Mouse (Mus musculus): ENCODE results near the gene P2ry2. TPM values are rescaled to one million over a fixed set of nuclear protein-coding genes. Genes with fewer than 3 reads are reported as not detected.
A peak's percentile ranks its signal among the peaks of the same experiment; 100 is the strongest.

P2ry2 gene
- polyA plus RNA-seq, 1 experiment from 2014 or later = 0.11 TPM

GRCm38 (mm10) chr7:100972875-100973274 is 39.8 kb downstream of the P2ry2 start:
- H3K27ac ChIP-seq = no peak overlapping the region
- no peaks in the 10 kb centered on the region for H3K36me3 ChIP-seq
- peaks cover 36% of the 10 kb centered on the region for H3K27me3 ChIP-seq
- H3K4me2 ChIP-seq (replicated peaks) = no peak overlapping the region
- H3K9me3 ChIP-seq = no peaks in the 10 kb centered on the region
- peaks cover 9% of the 10 kb centered on the region; the same call in 1 of the 2 replicates for H3K4me1 ChIP-seq (replicated peaks)
- 57% methylated on average over 3 of the region's 3 CpGs for WGBS
- ATAC-seq = no peak
- H3K4me3 ChIP-seq (replicated peaks) = no peak overlapping the region
- H3K9ac ChIP-seq (replicated peaks) = no peak overlapping the region; the same call in 1 of the 2 replicates

GRCm38 (mm10) chr7:100968874-100969659 is 43.6 kb downstream of the P2ry2 start:
- Histone ChIP-seq H3K4me1 (replicated peaks) (0 out of 2 replicates have a peak, but pooled peaks cover 2% of the 10 kb centered on the region), H3K9ac (replicated peaks) (no peak overlapping the region), H3K9me3 (no peaks in the 10 kb centered on the region), H3K27ac (no peak overlapping the region), H3K27me3 (peaks cover 19% of the 10 kb centered on the region), H3K4me3 (replicated peaks) (no peak overlapping the region), H3K4me2 (replicated peaks) (no peak overlapping the region), H3K36me3 (no peaks in the 10 kb centered on the region)
- no peak for ATAC-seq
- WGBS = 79% methylated on average over 10 of the region's 10 CpGs

GRCm38 (mm10) chr7:100968376-100968775 is 44.3 kb downstream of the P2ry2 start:
- Histone ChIP-seq H3K4me3 (replicated peaks) (no peak overlapping the region), H3K36me3 (no peaks in the 10 kb centered on the region), H3K4me2 (replicated peaks) (no peak overlapping the region), H3K27me3 (peaks cover 12% of the 10 kb centered on the region), H3K9me3 (no peaks in the 10 kb centered on the region), H3K4me1 (replicated peaks) (no peaks in the 10 kb centered on the region; the same call in 1 of the 2 replicates), H3K9ac (replicated peaks) (no peak overlapping the region), H3K27ac (no peak overlapping the region)
- no peak for ATAC-seq
- WGBS = 66% methylated on average over 6 of the region's 6 CpGs

GRCm38 (mm10) chr7:100967850-100968249 is 44.8 kb downstream of the P2ry2 start:
- Histone ChIP-seq H3K4me2 (replicated peaks) (no peak overlapping the region), H3K27ac (no peak overlapping the region), H3K4me1 (replicated peaks) (no peaks in the 10 kb centered on the region; the same call in 1 of the 2 replicates), H3K9me3 (no peaks in the 10 kb centered on the region), H3K36me3 (no peaks in the 10 kb centered on the region), H3K27me3 (peaks cover 7% of the 10 kb centered on the region), H3K9ac (replicated peaks) (no peak overlapping the region), H3K4me3 (replicated peaks) (no peak overlapping the region)
- ATAC-seq = no peak
- 87% methylated on average over 9 of the region's 9 CpGs for WGBS

GRCm38 (mm10) chr7:100966014-100966413 is 46.7 kb downstream of the P2ry2 start:
- H3K4me3 ChIP-seq (replicated peaks) = no peak overlapping the region
- H3K27me3 ChIP-seq = no peaks in the 10 kb centered on the region
- WGBS = 70% methylated on average over 7 of the region's 7 CpGs
- H3K4me1 ChIP-seq (replicated peaks) = no peaks in the 10 kb centered on the region; the same call in 1 of the 2 replicates
- ATAC-seq = no peak
- H3K36me3 ChIP-seq = no peaks in the 10 kb centered on the region
- no peaks in the 10 kb centered on the region for H3K9me3 ChIP-seq
- no peak overlapping the region for H3K9ac ChIP-seq (replicated peaks)
- H3K4me2 ChIP-seq (replicated peaks) = no peak overlapping the region
- H3K27ac ChIP-seq = no peak overlapping the region

GRCm38 (mm10) chr7:100965079-100965478 is 47.6 kb downstream of the P2ry2 start:
- no peak overlapping the region for H3K4me2 ChIP-seq (replicated peaks)
- no peak overlapping the region for H3K27ac ChIP-seq
- no peaks in the 10 kb centered on the region for H3K9me3 ChIP-seq
- WGBS = 15% methylated on average over 4 of the region's 4 CpGs
- no peaks in the 10 kb centered on the region for H3K27me3 ChIP-seq
- H3K4me3 ChIP-seq (replicated peaks) = no peak overlapping the region
- H3K9ac ChIP-seq (replicated peaks) = no peak overlapping the region
- ATAC-seq = peak; percentile 49; the same call in 1 of the 2 replicates
- no peaks in the 10 kb centered on the region for H3K36me3 ChIP-seq
- H3K4me1 ChIP-seq (replicated peaks) = no peaks in the 10 kb centered on the region; the same call in 1 of the 2 replicates

GRCm38 (mm10) chr7:100964242-100964641 is 48.4 kb downstream of the P2ry2 start:
- H3K27me3 ChIP-seq = no peaks in the 10 kb centered on the region
- 79% methylated on average over 6 of the region's 6 CpGs for WGBS
- H3K27ac ChIP-seq = no peak overlapping the region

GRCm38 (mm10) chr7:100963381-100963780 is 49.3 kb downstream of the P2ry2 start:
- Histone ChIP-seq H3K36me3 (no peaks in the 10 kb centered on the region), H3K4me1 (replicated peaks) (no peaks in the 10 kb centered on the region; the same call in 1 of the 2 replicates), H3K27me3 (no peaks in the 10 kb centered on the region), H3K27ac (peak overlapping the region; percentile 39; the same call in 1 of the 2 replicates), H3K4me3 (replicated peaks) (no peak overlapping the region), H3K9ac (replicated peaks) (0 out of 2 replicates have a peak overlapping the region, but pooled peaks have one; percentile 1), H3K9me3 (no peaks in the 10 kb centered on the region), H3K4me2 (replicated peaks) (no peak overlapping the region)
- ATAC-seq = no peak
- WGBS = 57% methylated on average over 8 of the region's 8 CpGs

More at GRCm38 (mm10) chr7:100964242-100964641, 48.4 kb downstream of the P2ry2 start:
- Histone ChIP-seq H3K9ac (replicated peaks) (no peak overlapping the region), H3K4me1 (replicated peaks) (no peaks in the 10 kb centered on the region; the same call in 1 of the 2 replicates), H3K4me2 (replicated peaks) (no peak overlapping the region), H3K36me3 (no peaks in the 10 kb centered on the region), H3K9me3 (no peaks in the 10 kb centered on the region), H3K4me3 (replicated peaks) (no peak overlapping the region)
- 0 out of 2 replicates have a peak, but pooled peaks have one; percentile 27 for ATAC-seq

GRCm38 (mm10) chr7:100961146-100961545 is 51.5 kb downstream of the P2ry2 start:
- Histone ChIP-seq H3K9ac (replicated peaks) (no peak overlapping the region), H3K27me3 (no peaks in the 10 kb centered on the region), H3K4me3 (replicated peaks) (no peak overlapping the region), H3K9me3 (no peaks in the 10 kb centered on the region), H3K27ac (no peak overlapping the region), H3K36me3 (no peaks in the 10 kb centered on the region), H3K4me1 (replicated peaks) (no peaks in the 10 kb centered on the region; the same call in 1 of the 2 replicates), H3K4me2 (replicated peaks) (no peak overlapping the region)
- 80% methylated on average over 7 of the region's 7 CpGs for WGBS
- no peak for ATAC-seq

- Histone ChIP-seq H3K27ac (no peak overlapping the region), H3K9ac (replicated peaks) (no peak overlapping the region), H3K4me2 (replicated peaks) (no peak overlapping the region), H3K9me3 (no peaks in the 10 kb centered on the region), H3K4me1 (replicated peaks) (no peaks in the 10 kb centered on the region; the same call in 1 of the 2 replicates), H3K36me3 (no peaks in the 10 kb centered on the region), H3K27me3 (no peaks in the 10 kb centered on the region), H3K4me3 (replicated peaks) (no peak overlapping the region)
- no peak for ATAC-seq
- WGBS = 73% methylated on average over 2 of the region's 2 CpGs
Observed at GRCm38 (mm10) chr7:100960462-100960861, 52.2 kb downstream of the P2ry2 start.

- Histone ChIP-seq H3K27me3 (no peaks in the 10 kb centered on the region), H3K4me3 (replicated peaks) (no peak overlapping the region), H3K4me1 (replicated peaks) (no peaks in the 10 kb centered on the region; the same call in 1 of the 2 replicates), H3K9me3 (no peaks in the 10 kb centered on the region), H3K4me2 (replicated peaks) (no peak overlapping the region), H3K36me3 (no peaks in the 10 kb centered on the region), H3K9ac (replicated peaks) (no peak overlapping the region), H3K27ac (no peak overlapping the region)
- no peak for ATAC-seq
- 90% methylated on average over 2 of the region's 2 CpGs for WGBS
Observed at GRCm38 (mm10) chr7:100958426-100958825, 54.2 kb downstream of the P2ry2 start.

GRCm38 (mm10) chr7:100952686-100953085 is 60.0 kb downstream of the P2ry2 start:
- Histone ChIP-seq H3K4me2 (replicated peaks) (no peak overlapping the region), H3K4me1 (replicated peaks) (no peaks in the 10 kb centered on the region), H3K27me3 (no peaks in the 10 kb centered on the region), H3K27ac (no peak overlapping the region), H3K36me3 (no peaks in the 10 kb centered on the region), H3K4me3 (replicated peaks) (no peak overlapping the region), H3K9me3 (no peaks in the 10 kb centered on the region), H3K9ac (replicated peaks) (no peak overlapping the region)
- WGBS = 83% methylated on average over 7 of the region's 7 CpGs
- no peak for ATAC-seq

All from midbrain, embryonic 13.5 days (tissue).